Mouse (Mus musculus) retina, postnatal 7 days (tissue): ENCODE measurements at regions not wholly inside any gene's neighbourhood (a gene's known extent, or its start where the extent isn't known, plus 50 kb on each side); places are given as distances from the start of the nearest gene placed in this dataset.
A peak's percentile ranks its signal among the peaks of the same experiment; 100 is the strongest.

Experiments
- DNase-seq: peaks from one replicate; pipeline ENCODE4 v3.0.0-alpha.2; 2012; ENCODE audit warnings: low read depth, low spot score

DNA sequence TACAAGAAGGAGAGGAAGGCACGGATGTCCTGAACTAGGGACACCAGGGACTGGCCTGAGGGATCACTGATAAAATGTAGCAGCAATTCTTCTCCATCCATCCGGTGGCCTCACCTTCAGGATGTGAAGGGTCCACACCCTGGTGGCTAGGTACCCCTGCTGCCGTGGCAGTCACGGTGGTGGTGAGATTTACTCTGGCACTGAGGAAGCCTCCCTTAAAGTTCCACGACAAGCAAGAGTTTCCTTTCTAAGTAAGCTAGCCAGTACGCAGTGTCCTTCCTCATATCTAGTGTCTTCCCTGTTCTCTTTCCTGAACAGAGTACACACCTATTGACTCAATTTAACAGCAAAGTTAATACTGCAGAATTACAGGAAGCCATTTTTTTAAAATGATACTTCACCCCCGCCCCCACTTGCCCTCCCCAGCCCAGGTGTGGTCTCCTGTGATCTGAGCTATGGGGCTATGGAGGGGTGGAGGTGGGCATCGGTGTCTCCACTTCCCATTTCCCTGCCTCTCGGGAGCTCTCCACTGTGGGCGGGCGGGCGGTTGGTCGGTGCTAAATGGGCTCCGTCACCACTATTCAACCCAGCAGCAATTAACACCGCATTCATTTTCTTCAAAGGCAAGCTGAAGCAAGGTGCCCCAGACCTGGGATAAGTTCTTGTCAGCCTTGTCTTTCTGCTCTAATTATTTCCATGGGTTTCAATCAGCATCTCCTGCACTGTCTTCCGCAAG, 201.2 kb upstream of the Klf14 start:
- no peak for DNase-seq

- DNase-seq: no peak
These were observed 202.8 kb upstream of the Klf14 start for GRCm38 (mm10) chr6:31161445-31162340.

DNA sequence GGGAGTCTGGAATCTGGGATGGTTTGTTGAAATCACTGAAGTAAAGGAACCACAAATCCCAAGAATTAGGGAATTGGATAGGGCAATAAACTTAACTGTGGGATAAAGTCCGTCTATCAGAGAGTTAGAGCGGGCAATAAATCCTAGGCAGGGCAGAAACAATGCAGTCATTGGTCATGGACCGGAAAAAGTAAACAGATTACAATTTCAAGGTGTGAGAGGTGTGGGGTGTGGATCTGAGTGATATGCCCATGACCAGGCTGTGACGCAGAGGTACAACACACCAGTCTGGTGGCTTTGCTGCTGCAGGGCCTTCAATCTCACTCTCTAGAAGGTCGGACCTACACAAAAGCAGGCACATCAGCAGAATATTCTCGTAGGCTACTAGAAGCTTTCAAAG, 206.1 kb upstream of the Klf14 start:
- no peak for DNase-seq

DNA sequence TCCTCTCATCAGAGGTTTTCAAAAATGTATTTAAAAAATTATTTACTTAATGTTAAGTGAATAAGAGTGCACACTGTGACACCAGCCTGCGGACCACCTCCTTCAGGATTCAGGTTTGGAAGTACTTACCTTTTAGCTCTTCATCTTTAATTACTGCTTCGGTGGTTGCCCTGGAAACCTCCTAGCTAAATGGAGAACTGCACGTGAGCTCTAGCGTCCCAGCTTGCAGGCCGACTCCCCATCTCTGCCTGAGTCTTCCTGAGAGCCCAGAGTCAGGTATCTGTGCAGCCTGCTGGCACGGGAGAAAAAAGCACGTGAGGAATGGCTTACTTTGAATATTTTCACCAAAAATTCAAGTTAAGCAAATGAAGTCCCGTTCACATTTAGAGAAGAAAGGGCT, 207.5 kb upstream of the Klf14 start:
- no peak for DNase-seq

DNA sequence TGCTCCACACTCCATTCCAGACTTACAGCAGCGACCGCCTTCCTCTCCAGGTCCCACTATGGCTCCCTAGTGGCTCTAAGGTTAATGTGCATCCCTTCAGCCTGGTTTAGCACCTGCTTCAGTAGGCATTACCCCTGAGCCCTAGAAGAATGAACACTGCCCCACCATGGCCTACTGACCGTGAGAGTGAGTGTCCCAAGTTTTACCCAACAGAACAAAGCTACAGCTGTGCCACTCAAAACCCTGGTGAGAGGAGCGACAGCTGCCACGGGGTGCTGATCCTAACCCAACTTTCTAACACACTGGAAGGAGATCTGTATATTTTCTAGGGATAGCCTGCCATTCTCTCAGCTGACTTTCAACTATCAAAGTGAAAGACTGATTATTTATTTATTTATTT, 208.9 kb upstream of the Klf14 start:
- no peak for DNase-seq

DNA sequence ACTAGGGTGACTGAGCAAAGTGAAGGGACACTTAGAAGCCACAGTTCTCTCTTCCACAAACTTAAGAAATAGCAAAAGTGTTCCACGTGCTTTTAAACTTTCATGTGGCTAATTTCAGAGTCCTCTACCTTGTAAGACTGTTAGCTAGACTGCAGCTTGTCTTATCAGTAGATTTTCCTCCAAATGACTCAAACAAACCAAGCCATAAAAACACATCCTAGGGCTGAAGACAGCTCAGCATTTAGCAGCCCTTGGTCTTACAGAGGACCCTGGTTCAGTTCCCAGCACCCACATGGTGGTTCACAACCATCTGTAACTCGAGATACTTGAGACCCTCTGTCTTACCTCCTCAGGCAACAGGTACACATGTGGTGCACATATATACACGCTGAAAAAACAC, 209.9 kb upstream of the Klf14 start:
- no peak for DNase-seq

GRCm38 (mm10) chr6:31169343-31169742, 210.5 kb upstream of the Klf14 start:
- DNase-seq: no peak

DNA sequence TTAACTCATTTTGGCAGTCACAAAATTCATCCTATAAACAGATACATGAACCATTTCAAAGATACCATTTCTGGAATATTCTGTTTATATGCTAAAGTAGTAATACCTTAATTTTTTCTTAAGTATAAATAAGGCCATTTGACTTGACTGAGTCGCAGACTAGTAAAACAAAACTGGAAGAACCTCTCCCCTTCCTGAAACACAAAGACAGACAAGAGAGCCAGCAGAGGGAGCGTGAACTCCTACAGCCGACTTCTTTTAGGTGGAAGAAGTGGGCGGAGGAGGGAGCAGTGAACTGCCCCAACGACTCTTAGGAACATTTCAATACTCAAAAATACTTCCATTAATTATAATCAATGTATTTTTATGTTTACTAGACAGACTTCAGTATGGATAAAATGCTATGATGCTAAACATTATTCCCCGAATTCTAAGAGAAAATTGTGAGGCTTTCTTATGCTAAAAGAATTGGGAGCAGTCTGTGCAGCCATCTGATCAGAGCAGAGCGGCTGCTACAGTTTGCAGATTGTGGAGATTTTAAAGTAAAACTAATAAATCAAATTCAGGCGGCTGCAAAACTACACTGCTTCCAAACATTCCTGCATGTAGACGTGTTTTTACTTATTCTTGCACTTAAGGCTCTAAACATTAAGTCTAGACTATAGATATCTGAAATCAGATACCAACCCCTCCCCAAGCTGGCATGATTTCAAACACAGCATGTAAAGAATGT, 211.2 kb upstream of the Klf14 start:
- DNase-seq: no peak

- DNase-seq: no peak
These were observed 213.1 kb upstream of the Klf14 start for GRCm38 (mm10) chr6:31171831-31172569.

DNA sequence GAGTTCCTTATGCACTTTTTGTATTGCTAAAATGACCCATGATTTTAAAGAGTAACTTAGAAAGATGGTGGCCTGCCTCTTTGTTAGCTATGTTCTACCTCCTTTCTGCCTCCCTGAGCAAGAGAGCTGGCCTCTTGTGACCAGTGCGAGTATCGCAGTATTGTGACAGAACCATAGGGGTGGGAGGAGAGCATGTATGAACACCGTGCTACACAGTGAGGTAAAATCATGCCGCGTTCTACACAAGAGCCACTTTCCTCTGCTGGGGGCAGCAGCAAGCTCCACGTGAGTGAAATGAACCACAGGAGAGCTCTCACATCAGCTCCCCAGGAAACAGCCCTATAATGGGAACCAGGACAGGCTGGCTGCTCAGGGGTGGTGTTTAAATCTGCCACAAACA, 216.9 kb upstream of the Klf14 start:
- no peak for DNase-seq

- no peak for DNase-seq
These were observed 217.5 kb upstream of the Klf14 start for GRCm38 (mm10) chr6:31176368-31176767.

- DNase-seq: no peak
These were observed 218.0 kb upstream of the Klf14 start for GRCm38 (mm10) chr6:31176831-31177230.

- no peak for DNase-seq
These were observed 219.5 kb upstream of the Klf14 start for GRCm38 (mm10) chr6:31178201-31178880.

DNA sequence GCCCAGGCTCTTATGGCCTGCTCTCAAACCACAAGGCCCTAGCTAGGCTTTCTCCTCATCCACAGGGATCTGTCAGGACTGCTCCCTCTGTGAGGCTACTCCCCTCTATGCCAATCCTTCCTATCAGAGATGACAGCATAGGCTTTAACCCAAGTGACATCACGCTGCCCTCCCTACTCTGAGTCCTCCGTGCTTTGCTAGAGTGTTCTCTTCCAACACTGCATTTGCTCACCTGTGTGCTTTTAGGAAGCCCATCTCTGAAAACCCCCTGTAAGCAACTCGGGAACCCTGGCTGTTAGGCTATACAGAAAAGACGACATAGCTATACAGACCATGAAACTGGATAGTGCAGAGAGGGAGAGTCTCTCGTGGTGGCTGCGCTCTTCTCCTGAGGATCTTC, 216.3 kb upstream of the Mkln1 start:
- DNase-seq: no peak

GRCm38 (mm10) chr6:31183127-31183526, 215.4 kb upstream of the Mkln1 start:
- no peak for DNase-seq

DNA sequence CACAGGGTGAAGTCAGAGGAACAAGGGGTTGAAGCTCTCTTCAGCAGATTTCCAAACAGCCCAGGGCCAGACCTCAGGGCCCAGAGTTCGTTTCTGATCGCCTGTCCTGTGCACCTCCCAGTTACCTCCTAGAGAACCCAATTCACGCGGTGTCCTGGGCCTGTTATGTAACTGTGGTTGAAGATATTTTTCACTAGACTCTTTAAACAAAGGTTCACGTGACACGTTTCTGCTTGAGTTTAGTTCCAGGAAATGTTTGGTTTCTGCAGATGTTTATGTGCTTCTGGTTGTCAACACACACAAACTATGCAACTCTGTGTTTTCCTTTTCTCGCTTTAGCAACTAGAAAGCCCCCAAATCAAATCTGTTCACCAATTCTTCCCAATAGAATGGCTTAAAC, 214.0 kb upstream of the Mkln1 start:
- DNase-seq: no peak

DNA sequence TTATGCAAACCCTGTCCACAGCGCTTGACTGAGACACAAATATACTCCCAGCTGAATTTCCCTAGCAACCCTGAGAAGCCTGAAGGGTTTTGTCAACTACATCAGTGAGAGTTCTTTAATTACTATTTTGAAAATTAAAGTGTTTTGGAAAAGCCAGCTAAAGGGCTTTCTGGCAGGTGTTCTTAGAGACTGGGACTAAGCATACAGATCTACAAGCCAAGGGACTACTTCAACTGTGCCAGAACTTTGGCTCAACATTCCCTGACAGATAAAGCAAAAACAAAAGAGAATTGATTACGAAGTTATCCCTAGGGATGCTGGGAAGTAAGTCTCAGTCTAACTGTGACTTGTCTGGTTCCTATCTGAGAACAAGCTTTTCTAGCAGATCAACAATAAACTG, 213.4 kb upstream of the Mkln1 start:
- DNase-seq: no peak

DNA sequence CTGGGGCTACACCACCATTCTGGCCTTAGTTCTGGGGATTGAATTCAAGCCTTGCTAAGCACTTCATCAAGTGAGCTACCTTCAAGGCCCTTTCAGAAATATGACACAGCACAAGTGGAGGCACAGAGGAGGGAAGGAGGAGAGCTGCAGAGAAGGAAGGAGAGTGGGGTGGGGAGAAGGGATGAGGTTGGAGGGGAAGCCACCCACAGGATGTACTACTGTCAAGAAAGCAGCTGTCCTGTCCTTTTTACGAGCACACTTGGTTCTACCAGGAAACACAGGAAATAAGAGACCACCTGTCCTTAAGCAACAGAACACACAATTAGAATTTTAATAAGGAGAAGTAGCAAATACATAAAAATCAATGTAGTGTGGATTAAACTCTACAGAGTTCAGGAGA, 210.5 kb upstream of the Mkln1 start:
- no peak for DNase-seq

GRCm38 (mm10) chr6:31189060-31189459, 209.5 kb upstream of the Mkln1 start:
- DNase-seq: peak; percentile 13

GRCm38 (mm10) chr6:31190070-31190469, 208.5 kb upstream of the Mkln1 start:
- no peak for DNase-seq
